Mouse (Mus musculus): ENCODE measurements around the gene Kbtbd4. TPM values are rescaled to one million over a fixed set of nuclear protein-coding genes. Genes with fewer than 3 reads are reported as not detected.
A peak's percentile ranks its signal among the peaks of the same experiment; 100 is the strongest.

The Kbtbd4 gene
- 10 to 100 TPM; 38.1 to 39.5 TPM for total RNA-seq (2021)
- long read RNA-seq, experiment 1, transcript Kbtbd4-201 (4 exons, 2,437 nt): major isoform, 15 of 34 reads
- long read RNA-seq, experiment 1, transcript Kbtbd4-202 (4 exons, 2,343 nt): minor isoform, 14 of 34 reads
- long read RNA-seq, experiment 1, partial matches to known transcripts: 0 of 34 reads
- long read RNA-seq, experiment 1, other reads (novel, unspliced or antisense): 5 of 34 reads
- long read RNA-seq, experiment 2, transcript Kbtbd4-201 (4 exons, 2,437 nt): major isoform, 18 of 38 reads
- long read RNA-seq, experiment 2, transcript Kbtbd4-202 (4 exons, 2,343 nt): minor isoform, 8 of 38 reads
- long read RNA-seq, experiment 2, partial matches to known transcripts: 0 of 38 reads
- long read RNA-seq, experiment 2, other reads (novel, unspliced or antisense): 12 of 38 reads

DNA sequence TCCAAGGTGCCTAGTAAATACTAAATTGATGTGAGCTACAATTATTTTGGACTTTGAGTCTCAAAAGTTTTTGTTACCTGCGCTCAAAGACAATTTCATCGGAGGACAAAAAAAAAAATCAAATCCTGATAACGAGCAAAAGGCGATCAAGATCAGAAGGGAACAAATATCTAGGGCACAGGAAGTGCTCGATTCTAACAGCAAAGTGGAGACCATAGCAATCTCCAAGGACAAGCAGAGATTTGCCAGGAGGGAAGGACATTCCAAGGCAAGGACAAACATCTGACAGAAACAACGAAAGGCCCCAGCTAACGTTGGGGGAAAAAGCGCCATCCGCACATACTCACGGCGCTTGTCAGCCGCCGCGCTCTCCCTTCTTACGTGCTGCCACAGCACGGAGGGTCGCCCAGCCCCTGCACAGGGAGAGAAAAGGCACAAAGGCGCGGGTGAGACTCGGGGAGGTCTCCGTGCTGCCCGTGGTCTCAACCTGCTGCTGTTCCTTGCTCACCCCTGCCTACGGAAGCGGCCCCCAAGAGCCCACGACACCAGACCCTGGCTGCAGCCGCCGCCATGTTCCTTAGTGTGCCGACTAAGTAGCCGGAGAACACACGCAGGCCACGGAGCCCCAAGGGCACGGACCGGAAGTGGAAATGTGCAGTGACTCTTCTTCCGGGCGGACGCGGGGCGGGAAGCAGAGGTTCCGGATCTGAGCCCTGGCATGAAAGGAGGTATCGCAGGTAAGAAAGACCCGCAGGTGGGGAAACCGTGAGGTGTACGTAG is at the start of gene Kbtbd4, which contains the start of gene Ndufs3:
Gene Kbtbd4, plus strand, starts transcription at position 665 of the 780 bp plus-strand sequence.
Gene Ndufs3, minus strand, starts transcription at position 752 of the 780 bp plus-strand sequence.
- no peak for TF ChIP-seq CTCF (conservative IDR thresholded peaks at IDR 0.05)
- H3K4me3 ChIP-seq: peak within 1 kb of the TSS; percentile 78
- peak; percentile 84 to 87 for DNase-seq (ENCODE audit: low spot score in 2 of 2)
- H3K27ac ChIP-seq: peak within 1 kb of the TSS; percentile 97

DNA sequence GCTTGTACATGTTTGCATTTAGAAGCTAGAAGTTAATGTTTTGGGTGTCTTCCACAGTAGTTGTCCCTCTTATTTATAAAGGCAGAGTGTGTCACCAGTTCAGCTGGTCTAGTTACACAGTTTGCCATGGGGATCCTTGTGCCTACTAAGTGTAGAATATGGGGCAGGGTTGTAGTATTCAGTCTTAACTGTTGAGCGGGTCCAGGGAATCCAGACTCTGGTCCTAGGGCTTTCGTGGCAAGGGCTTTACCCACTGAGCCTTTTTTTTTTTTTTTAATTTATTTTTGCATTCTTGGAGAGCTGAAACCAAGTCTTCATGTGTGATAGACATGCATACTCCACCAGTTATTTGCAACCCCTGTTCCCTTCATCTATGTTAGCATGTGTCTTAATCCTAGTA is 43.1 kb upstream of the Kbtbd4 start:
- H3K27ac ChIP-seq: no peak overlapping the region
- H3K4me3 ChIP-seq: no peak overlapping the region
- TF ChIP-seq CTCF (conservative IDR thresholded peaks at IDR 0.05): no peak
- no peak for DNase-seq (ENCODE audit: low spot score in 2 of 2)

DNA sequence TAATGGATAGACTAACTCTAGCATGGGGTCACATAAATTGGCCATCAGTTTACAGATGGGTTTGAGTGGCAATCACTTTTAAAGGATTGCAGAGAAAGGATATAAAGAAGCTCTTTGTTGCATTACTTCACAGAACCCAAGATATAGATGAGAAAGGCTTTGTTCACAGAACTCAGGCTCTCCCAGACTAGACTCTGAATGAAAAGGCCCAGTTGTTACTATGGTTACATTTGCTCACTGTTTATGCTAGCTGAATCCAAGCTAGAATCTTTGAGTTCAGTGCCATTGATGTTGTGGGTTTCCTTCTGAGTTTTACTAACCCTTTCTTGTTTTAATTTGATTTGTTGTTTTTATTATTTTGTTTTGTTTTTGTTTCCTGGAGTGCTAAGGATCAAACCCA is 40.4 kb upstream of the Kbtbd4 start:
- H3K27ac ChIP-seq: peak overlapping the region; percentile 24; the same call in 1 of the 2 replicates
- no peak for TF ChIP-seq CTCF (conservative IDR thresholded peaks at IDR 0.05)
- DNase-seq (ENCODE audit: low spot score in 2 of 2): no peak
- no peak overlapping the region for H3K4me3 ChIP-seq

DNA sequence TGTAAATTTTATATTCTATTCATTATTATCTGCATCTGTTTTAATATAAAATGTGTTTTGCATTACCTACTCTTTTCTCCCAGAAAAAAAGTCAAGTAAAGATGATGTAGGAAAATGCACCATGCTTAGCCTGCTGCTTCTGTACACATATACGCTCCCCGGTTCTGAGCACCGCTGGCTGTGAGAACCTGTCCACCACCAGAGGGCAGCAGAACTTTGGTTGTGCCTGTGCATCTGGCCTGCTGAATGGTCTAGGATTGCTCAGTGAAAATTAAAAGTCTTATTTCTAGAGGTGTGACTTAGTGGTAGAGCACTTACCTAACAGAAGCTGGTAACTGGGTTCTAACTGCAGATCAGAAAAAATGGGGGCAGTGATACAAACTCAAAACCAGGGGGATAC is 38.0 kb upstream of the Kbtbd4 start:
- TF ChIP-seq CTCF (conservative IDR thresholded peaks at IDR 0.05): peak; percentile 95
- Histone ChIP-seq H3K4me3 (no peak overlapping the region), H3K27ac (peak overlapping the region; percentile 56; the same call in 1 of the 2 replicates)
- peak; percentile 89 to 92 for DNase-seq (ENCODE audit: low spot score in 2 of 2)

DNA sequence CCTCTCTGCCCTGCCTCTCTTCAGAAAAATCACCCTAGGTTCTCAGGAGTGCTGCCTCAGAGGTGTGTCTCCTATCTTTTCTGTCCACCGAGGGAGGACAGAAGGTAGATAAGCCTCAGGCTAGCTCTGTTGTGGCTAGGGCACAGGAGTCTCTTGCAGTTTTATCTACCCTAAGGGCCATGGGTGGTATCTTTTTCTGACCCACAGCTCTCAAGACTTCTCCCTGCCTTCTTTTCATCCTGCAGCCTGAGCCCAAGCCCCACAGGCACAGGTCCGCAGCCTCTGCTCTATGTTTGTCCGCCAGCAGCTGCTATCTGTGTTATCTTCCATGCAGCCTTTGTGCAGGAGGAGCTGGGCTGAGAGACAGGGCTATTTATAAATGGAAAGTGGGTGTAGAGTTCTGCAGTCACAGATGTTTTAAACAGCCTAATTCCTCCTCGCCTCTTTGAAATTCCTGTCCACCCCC is 34.4 kb upstream of the Kbtbd4 start:
- no peak overlapping the region for H3K4me3 ChIP-seq
- no peak for TF ChIP-seq CTCF (conservative IDR thresholded peaks at IDR 0.05)
- peak in 1 of 2 experiments; percentile 73 for DNase-seq (ENCODE audit: low spot score in 2 of 2)
- peak overlapping the region; percentile 92 for H3K27ac ChIP-seq

DNA sequence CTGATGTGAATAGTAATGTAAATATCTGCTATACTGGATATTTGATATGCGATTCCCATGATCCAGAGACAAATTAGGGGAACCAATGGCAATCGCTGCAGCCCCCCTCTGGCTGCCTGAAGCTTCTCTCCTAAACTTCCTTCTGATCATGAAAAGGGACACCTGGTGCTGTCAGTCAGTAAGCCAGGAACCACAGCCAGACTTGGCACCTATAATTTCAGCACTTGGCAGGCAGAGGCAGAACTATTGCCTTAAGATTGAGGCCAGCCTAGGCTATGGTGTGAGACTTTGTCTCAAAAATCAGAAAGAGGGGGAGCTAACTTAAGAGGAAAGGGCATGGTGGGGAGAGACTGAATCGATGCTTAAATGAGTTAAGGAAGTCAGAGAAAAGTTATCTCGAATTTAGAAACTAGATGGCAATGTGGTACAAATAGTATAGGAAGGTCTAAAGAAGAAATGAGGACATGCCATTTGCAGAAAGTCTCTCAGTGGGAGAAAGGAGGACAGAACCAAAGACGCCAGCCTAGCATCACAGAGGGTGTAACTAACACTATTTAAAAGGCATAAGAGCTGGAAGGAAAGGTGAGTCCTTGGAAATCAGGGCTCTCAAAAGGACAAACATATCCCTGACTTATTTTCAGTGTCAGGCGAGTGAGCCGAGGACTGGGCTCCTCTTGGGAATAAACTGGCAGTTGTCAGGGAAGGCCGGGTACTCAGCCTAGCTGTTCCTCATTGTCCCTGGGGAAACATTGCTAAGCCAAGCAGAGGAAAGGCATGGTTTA is 33.2 kb upstream of the Kbtbd4 start:
- TF ChIP-seq CTCF (conservative IDR thresholded peaks at IDR 0.05): no peak
- no peak overlapping the region for H3K4me3 ChIP-seq
- peak overlapping the region; percentile 92 for H3K27ac ChIP-seq
- DNase-seq (ENCODE audit: low spot score in 2 of 2): no peak

DNA sequence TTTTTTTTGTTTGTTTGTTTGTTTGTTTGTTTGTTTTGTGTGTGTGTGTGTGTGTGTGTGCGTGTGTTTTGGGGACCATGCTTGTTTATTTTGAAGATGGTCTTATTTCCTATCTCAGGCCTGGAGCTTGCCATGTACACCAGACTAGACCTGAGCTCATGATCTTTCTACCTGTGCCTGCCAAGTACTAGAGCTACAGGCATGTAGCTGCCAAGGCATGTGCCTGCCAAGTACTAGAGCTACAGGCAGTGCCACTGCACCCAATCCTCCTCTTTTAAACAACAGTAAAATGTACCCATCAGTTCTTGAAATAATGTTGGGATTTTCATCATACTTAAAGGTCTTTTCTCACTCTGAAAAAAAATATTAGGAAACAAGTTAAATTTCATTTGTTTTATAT is 30.5 kb upstream of the Kbtbd4 start:
- H3K4me3 ChIP-seq: no peak overlapping the region
- no peak for TF ChIP-seq CTCF (conservative IDR thresholded peaks at IDR 0.05)
- no peak for DNase-seq (ENCODE audit: low spot score in 2 of 2)
- peak overlapping the region; percentile 84 for H3K27ac ChIP-seq

DNA sequence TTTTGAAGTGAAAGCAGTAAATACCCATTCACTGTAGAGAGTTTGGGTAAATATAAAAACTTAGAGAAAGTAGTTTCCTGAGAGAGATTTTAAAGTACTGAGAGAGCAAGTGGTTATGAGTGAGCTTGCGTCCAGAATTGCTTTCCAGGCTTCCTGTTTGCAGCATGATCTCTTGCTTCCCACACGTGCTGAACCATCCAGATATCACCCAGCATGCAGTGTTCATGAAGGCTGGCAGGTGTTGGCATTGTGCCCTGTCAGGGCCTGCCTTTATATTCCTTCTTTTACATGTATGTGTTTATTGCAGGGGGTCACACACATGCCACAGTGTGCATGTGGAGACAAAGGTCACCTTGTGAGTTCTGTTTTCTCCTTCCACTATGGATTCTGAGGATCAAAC is 29.3 kb upstream of the Kbtbd4 start:
- Histone ChIP-seq H3K4me3 (no peak overlapping the region), H3K27ac (peak overlapping the region; percentile 84)
- TF ChIP-seq CTCF (conservative IDR thresholded peaks at IDR 0.05): no peak
- no peak for DNase-seq (ENCODE audit: low spot score in 2 of 2)

DNA sequence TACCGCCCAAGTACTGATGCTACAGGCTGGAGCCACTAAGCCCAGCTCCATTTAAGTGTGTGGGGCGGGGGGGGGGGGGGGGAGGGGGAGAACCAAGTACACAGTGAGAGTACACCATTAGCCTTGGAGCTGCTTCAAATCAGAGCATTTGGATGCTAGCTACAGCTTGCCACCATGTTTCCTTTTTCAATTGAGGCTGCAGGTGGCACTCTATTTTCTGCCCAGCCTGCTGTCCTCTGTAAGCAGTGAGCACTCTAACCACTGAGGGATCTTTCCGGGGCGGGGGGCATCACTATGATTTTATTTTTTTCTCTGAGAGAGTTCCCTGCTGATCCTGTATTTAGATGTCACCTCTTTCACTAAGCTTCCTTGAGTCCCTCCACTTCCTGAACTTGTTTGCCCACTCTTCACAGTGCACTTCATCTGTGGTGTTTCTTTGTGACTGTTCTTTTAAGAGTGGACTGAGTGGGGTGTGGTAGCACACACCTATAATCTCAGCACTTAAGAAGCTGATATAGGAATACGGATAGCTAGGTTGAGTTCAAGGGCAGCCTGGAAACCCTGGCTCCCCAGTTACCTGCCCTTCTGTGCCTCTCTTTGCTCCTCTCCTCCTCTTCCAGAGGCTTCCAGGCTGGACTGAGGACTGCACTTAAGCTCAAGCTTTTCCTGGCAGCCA is 26.8 kb upstream of the Kbtbd4 start:
- TF ChIP-seq CTCF (conservative IDR thresholded peaks at IDR 0.05): 0 out of 2 replicates have a peak, but pooled peaks have one; percentile 6
- H3K4me3 ChIP-seq: no peak overlapping the region
- peak overlapping the region; percentile 84 for H3K27ac ChIP-seq
- no peak for DNase-seq (ENCODE audit: low spot score in 2 of 2)

DNA sequence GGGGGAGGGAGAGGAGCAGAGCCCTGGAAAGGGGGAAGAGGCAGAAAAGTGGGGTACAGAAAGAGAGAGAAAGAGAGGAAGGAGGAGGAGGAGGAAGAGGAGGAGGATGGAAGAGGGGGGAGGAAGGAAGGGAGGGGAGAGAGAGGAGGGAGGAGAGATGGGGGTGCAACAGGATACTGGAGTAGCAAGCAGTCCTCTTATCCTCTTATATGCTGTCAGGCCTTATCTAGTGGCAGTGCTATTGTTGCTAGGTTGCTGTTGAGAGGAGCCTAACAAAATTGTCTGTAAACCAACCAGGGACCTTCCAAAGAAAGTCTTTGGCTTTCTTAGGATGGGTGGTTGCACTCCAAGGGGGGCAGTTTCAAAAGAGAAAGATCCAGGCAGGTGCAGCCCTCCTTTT is 25.1 kb upstream of the Kbtbd4 start:
- TF ChIP-seq CTCF (conservative IDR thresholded peaks at IDR 0.05): no peak
- H3K4me3 ChIP-seq: no peak overlapping the region
- H3K27ac ChIP-seq: peak overlapping the region; percentile 61; the same call in 1 of the 2 replicates
- no peak for DNase-seq (ENCODE audit: low spot score in 2 of 2)

DNA sequence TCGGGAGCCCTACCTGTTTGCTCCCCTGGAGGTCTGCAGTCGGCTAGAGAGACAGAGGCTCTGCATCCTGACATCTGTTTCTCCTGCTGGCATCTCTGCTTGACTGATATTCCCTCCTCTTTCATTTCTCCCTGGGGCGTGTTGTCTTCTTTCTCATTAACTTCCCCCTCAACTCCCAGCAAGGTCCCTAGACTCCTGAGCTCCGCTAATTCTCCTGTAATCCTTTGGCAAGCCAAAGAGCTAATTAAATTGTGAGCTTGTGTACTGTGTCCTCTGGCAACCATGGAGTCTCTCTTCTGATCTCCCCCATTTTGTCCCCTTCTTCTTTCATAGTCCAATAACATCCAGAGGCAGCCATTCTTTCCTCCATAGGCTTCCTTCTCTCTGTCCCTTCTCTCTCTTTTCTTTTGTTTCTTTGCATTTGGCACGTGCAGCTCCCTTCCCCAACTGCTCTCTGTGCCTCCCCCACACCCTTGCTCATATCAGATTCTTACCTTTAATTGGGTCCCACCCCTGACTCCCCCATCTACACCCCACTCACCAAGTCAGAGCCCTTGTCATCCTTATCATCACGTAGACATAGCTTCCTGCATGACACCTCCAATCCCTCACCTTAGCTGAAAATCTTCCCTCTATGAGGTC is 24.3 kb upstream of the Kbtbd4 start:
- no peak overlapping the region for H3K4me3 ChIP-seq
- no peak for DNase-seq (ENCODE audit: low spot score in 2 of 2)
- peak overlapping the region; percentile 61; the same call in 1 of the 2 replicates for H3K27ac ChIP-seq
- TF ChIP-seq CTCF (conservative IDR thresholded peaks at IDR 0.05): no peak

All from layer of hippocampus, adult 2 months (tissue).